Mouse (Mus musculus): ENCODE results near the gene Grap2.

The Grap2 gene

DNA sequence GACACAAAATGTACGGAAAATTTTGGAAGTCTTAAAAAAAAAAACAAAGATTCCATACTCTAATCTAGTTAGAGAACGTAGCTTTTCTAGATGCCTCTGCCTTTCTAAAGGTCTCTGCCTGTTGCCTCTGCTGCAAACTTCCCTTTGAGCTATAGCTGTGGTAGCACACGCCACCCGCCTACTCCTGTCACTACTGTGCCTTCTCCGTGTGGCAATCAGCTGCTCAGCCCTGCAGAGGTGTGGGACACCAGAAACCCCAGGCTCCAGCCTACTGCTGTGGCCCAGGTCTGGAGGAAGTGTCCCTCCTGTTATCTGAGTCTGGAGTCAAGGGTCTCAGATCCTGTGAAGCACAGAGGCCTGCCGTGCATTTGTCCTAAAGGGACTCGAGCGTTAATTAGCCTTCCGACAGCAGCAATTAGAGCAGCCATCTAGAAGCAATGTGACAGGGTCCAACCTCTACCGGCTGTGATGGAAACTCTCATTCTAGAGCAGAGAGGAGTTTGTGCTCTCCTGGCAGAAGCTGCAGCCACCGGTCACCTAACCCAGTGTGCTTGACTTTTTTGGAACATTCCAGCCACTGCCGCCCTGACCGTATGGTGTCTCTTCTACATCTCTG, 64.5 kb downstream of the Grap2 start:
- no peak for DNase-seq (ENCODE audit: low spot score in 2 of 2)

DNA sequence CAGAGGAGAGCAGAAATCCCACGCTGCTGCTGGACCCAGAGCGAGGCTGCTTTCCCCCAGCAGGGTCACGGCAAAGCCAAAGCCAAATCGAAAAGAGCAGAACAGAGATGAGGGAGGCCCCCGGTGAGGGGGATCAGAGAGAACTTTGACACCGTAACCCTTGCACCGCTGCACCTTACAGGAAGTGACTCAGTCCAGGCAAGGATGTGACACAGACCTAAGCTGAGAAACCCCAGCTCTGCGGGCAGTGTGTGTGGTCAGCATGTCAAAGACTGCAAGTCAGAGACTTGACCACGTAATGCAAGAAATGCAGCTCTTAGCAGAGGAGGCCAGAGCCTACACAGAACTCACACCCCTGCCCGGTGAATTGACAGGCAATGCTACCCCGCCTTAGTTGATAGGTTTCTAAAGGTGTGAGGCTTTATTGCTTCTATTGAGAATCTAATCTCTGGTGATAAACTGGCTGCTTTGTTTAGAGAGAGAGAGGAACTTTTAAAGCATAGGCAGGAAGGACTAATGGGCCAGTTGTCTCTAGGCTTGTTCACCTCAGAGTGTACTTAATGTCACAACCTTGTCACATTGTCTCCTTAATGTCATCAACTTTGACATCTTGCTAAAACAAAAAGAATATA, 66.8 kb downstream of the Grap2 start:
- no peak for DNase-seq (ENCODE audit: low spot score in 2 of 2)

DNA sequence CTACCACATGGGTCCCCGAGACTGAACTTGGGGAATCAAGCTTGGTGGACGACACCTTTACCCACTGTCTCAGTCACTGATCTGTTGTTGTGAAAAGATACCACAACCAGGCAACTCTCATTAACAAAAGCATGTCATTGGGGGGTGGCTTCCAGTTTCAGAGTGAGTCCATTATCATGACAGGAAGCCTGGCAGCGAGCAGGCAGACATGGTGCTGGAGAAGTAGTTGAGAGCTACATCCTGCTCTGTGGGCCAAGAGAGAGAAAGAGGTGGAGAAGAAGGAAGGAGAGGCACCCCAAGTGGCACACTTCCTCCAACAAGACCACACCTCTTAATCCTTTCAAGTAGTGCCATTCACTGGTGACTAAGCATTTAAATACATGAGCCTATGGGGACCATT, 67.5 kb downstream of the Grap2 start:
- DNase-seq (ENCODE audit: low spot score in 2 of 2): no peak

DNA sequence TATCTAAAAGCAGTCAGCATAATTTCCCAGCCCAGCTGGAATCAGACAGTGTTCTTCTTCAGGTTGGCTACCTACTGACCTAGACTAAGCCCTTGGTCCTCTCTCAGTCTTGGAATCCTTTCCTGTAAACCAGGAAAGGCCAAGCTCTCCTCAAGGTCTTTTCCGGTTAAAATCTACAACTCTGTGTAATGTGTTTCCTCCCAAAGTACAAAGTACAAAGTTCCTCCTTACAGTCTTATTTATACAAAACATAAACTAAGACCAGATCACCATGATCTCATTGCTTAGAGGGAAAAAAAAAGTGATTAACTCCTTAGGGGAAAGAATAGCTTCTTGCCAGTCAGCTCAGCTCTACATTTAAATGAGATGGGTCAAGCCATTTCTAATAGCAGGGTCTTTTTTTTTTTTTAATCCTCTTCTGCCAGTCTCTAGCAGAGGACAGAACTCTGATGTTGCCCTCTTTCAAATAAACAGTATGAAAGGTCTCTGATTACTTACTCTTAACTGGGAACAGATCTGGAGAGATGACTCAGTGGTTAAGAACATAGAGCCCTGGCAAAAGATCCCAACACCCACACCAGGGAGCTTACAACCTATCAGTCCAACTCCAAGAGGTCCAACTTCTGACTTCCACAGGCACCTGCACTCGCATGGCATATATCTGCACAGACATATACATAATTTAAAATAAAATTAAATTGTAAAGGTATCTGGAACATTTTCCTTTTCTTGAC, 69.5 kb downstream of the Grap2 start:
- no peak for DNase-seq (ENCODE audit: low spot score in 2 of 2)

DNA sequence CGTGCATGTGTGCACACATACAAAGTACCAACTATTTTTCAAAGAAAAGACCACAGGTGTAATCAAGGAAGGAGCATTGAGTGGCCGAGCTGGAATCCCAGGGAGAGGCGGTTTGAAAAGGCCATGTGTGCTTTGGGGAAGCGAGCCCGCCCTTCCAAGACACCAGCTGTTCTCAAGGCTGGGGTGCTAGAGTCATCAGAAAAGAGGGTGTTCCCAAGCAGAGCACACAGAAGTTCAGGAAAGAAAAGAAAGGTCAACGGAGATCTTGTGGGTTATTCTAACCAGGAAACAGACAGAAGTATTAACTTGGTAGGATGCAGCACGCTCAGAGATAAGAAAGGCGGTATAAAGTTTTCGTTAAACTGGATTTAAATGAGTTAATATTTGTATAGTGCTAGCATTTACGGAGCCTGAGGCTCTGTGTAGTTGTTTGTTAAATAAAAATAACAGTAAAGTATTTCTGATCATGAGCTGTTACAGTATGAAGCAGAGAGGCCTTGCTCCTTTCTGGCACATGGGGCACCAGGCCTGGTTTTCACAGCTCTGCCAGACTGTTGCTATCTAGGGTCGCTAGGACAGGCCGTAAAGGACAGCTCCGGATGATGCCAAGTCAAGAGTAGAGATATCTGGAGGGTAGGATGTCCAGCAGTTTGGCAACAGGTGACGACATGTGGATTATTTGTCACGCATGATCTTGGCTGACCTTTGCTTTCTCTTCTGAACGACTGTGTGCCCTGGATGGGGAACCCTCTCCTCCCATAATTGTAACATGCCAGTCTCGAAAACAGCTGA, 72.8 kb downstream of the Grap2 start:
- no peak for DNase-seq (ENCODE audit: low spot score in 2 of 2)

DNA sequence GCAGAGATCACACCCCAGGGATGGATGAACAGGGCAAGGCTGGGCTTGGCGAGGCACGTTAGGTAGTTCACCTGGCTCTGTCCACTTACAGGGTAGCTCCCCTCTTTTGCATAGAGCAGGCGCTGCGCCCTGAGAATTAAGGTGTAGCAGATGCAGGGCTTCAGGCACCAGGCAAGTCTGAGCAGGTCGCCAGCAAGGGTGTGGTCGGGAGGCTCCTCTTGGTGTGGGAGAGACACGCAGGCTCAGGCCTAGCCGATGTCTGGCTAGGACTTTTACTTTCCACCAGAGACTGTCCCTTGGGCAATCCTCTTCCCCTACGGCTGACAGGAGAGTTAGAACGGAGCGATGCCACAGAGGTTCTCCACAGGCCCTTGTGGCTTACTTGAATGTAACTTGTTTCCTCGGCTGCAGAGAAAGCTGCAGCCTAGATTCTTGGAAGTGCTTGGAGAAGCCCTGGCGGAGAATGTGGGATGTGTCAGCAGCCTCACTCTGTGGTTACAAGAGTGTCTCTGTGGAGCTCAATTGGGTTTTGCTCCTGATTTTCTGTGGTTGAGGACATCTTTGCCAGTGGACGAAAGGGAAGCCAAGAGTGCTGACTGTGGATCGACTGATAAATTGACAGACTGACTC, 76.7 kb downstream of the Grap2 start:
- peak; percentile 54 to 69 for DNase-seq (ENCODE audit: low spot score in 2 of 2)

DNA sequence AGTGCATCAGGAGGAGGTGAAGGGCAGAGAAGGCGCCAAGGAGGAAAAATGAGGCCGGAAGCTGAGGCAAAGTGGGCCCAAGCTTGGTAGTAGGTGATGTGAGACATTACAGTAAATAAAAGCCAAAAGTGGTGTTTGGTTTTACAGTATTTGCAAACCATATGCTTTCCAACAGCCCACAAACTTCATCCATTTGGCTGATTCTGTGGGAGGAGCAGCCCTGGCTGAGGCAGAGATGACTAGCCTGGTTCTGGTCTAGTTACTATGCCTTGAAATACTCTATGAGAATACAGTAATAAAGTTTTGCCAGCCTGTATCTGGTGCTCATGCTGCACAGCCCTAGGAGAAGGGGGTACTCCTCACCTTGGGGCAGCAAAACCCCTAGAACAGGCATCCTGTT, 78.0 kb downstream of the Grap2 start:
- DNase-seq (ENCODE audit: low spot score in 2 of 2): peak in 1 of 2 experiments; percentile 20

DNA sequence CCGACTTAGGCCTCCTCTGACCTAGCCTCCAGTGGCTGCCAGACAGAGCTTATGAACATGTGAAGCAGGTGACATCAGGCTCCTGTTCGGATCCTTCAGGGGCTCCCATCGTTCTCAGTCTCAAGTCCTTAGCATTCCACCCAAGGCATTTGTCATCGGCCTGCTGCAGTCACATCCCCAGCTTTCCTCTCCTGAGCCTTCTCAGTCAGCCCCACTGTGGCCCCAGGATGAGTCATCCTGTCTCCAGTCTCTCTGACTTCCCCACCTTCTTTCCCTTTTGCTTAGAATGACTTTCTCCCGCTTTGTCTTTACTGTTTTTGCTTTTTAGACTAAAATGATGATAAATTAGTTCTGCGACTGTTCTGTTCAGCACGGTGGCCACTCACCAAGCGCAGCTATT, 81.5 kb downstream of the Grap2 start:
- no peak for DNase-seq (ENCODE audit: low spot score in 2 of 2)

DNA sequence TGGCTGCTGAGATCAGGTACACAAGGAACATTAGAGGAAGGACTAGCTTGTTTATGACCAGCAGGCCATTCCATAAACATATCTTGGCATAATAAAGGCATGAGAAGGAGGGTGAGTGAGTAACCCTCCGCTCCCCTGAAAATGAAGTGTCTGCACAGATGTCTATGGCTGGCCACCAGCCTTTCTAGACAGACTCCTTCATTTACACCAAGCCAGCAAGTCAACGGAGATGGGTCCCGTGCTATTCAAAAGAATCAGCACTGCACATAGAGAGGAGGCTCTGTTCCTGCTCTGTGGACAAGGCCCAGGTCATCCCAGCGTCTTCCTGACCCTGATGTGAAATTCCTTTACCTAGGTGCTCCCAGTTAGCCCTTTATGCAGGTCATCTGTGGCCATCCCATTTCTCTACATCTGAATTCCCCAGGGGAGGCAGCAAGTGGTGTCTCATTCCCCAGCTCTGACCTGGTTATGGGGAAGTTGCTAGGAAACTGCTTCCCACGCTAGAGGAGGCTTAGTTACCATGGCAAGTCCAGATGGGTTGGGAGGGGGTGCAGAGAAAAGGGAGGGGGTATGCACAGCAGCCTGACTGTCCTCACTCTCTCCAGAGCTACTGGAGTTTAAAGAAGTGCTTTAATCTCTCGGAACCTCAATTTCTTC, 86.5 kb downstream of the Grap2 start:
- DNase-seq (ENCODE audit: low spot score in 2 of 2): peak; percentile 79 to 86

DNA sequence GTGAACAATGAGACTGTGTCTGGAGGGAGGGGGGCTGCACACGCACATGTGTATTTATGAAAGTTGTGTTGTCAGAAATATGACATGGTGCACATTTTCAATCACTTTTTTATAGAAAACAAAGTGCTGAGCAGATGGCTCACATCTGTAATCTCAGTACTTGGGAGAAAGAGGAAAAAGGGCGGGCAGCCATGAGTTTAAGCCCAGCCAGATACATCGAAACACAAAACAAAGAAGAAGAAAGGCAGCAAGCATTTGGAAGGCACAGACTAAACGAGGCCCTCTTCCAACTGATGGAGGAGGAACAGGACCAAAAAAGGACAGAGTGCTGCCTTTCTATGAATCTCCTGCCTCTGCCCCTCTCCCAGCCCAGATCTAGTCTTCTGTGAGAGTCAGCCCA, 88.6 kb downstream of the Grap2 start:
- no peak for DNase-seq (ENCODE audit: low spot score in 2 of 2)

DNA sequence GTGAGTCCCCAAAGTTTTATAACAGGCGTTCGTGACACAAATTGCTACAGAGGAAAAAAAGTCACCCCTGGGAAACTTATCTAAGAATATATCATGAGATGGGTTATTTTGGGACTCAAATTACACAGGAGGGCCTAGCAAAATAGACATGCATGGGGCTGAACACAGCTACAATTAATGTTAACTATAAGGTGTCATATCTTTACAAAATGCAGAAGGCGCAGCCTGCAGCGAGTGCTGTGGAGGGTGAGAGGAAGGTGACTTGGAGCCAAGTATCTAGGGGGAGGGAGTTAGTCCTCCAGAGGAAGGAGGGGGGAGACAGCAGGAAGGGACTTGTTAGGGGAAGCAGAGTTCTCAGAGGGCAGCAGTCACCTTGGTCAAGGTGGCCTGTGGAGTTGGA, 92.0 kb downstream of the Grap2 start:
- no peak for DNase-seq (ENCODE audit: low spot score in 2 of 2)

DNA sequence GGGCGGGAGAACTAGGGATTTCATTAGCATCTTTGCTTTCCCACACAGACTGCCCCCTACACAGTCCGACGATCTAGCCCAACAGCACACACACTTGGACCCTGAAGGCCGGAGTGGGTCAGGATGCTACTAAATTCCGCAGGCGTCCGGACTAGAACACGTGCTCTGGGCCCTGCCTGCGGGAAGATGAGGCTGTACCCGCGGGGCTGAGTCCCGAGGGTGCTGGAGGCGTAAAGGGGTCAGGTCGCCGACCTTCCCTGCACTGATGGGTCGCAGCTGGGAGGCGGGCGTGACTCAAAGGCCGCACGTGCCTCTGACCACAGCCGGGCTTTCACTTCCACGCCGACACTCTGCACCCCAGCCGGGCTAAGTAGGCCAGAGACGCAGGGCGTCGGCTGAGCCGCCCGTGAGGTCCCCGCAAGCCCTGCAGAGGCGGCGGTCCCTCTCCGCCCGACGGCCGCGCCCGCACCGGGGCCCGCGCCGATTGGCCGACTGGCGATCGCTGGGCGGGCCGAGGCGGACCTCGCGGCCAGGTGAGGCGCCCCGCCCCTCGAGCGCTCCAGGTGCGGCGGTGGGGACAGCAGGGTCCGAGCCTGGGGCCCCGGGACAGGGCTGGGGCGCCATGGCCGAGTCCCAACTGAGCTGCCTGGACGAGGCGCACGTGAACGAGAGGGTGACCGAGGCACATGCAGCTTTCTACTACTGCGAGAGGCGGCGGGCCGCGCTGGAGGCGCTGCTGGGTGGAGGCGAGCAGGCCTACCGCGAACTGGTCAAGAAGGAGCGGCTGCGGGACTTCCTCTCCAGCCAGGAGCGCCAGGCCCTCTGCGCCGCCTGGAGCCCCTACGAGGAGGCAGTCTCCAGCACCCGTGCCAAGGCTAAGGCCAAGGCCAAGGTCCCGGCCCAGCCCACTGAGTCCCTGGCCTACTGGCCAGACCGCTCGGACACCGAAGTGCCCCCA, 99.2 kb downstream of the Grap2 start, which contains the start of gene Fam83f:
Gene Fam83f (plus strand): TSS at position 553 of the 958 bp plus-strand sequence.
- DNase-seq (ENCODE audit: low spot score in 2 of 2): no peak

DNA sequence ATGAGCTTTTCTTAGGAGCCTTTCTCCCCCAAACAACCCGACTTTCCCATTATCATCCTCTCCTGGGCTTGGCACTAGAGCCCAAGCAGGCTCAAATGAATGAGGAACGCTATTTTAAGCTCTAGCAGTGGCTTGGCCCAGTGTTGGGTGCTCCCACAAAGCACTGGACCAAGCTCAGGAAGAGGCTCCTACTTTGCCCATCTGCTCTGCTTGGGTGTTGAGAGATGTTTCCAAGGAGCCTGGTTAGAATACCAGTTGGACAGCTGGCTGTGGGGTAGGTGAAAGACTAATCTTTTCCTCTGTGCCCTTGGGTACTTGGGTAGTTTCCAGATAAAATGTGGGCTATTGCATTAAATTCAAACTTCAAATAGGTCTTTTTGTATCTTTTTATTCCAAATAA, 100.4 kb downstream of the Grap2 start:
- no peak for DNase-seq (ENCODE audit: low spot score in 2 of 2)

DNA sequence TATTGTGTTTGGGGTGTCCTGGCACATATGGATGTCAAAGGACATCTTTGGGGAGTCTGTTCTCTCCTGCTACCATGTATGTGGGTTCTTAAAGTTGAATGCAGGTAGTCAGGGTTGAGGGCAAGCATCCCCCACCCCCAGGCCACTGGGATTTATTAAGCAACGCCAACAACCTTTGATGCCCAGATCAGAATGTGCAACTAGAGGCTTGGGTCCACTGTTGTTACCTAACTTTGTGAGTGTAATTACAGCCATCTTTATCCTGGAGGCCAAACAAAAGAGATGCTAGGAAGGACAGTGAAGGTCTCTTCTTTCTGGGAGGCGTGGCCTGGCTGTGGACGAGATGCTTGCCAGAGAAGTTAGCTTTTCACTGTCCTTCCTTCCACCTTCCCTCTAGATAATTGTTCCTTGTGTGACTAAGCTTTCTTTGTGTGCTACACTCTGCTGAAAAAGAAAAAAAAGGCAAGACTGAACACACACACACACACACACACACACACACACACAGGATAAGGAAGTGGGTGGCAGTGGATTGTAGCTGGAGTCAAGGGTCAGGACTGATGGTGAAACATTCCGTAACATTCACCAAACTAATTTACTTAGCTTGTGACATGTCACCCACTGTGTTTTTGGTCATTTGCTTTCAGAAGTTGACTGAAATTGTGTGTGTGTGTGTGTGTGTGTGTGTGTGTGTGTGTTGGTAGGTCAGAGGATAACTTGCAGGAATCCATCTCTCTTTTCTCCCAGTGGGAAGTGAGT, 101.1 kb downstream of the Grap2 start:
- DNase-seq (ENCODE audit: low spot score in 2 of 2): no peak

DNA sequence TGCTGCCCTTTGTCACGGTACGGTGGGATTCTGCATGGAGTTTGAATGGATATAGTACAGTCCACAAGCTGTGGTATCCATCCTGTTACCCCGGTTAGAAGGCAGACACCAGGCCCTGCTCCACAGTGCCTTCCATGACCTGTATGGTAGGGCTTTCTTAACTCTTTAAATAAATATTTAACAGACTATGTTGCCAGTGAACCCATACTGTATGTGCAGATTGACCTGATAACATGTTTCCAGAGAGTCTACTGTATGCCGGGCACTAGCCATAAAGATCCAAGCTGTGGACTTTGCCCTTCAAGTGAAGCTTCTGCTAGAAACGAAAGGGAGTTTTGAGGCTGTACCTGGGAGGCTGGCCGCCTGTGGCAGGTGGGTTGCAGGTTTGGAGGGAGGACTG, 102.3 kb downstream of the Grap2 start:
- DNase-seq (ENCODE audit: low spot score in 2 of 2): no peak

DNA sequence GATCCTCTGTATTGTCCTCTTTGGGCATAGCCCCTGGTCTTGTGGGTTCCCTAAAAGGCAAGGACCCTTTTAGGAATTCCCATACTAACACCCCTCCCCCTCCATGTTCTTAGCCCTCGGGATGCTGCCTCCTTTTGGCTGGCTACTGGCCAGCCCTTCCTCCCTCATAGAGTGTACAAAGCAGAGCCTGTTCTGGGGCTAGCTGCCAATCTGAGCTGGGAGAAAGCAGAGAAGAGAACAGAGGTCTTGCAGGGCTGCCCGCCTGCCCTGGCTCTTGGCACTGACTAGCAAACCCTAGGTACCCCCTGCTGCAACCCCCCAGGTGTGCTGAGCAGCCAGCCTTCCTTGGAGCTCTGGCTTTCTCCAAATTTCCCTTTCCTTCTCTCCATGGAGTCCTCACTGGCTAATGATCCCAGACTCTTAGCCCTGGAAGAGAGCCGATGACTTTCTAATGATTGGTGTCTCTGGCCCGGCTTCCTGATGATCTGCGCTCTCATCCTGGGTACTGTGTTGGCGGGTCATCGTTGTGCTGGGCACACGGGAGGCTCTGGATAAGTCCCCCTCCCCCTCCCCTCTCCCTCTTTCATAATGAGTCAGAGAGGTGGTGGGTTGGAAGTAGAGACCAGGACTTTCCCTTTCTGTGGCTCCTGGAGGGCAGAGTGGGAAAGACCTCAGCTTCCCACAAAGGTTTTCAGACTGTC, 107.3 kb downstream of the Grap2 start:
- peak; percentile 87 for DNase-seq (ENCODE audit: low spot score in 2 of 2)

DNA sequence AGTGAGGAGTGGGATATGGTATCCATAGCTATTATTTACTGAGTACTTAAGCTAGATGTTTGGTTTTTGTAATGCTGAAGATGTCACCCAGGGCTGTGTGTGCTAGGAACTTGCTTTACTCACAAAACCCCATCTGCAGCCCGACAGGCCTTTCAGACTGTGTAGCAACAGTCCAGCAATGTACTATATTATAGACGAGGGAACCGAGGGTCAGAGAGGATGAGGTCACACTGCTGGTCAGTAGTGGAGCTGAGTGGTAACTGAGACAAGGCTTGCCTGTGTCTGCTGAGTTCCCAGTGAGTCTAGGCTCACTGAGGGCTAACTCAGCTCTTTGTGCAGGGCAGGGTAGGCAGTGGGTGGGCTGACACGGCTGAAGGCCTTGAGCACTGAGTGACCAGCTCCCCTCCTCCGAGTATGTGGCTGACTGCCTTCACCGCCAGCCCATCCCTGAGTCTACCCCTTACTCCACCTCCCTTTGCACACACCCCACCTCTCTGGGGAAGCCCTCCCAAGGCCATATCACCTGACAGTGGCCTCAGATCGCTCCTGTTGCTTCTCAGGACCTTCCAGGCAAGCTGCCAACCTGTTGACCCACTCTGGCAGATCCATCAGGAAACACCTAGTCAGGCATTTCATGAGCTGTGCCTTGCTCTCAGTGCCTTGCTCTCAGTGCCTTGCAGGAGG, 108.1 kb downstream of the Grap2 start:
- DNase-seq (ENCODE audit: low spot score in 2 of 2): no peak

DNA sequence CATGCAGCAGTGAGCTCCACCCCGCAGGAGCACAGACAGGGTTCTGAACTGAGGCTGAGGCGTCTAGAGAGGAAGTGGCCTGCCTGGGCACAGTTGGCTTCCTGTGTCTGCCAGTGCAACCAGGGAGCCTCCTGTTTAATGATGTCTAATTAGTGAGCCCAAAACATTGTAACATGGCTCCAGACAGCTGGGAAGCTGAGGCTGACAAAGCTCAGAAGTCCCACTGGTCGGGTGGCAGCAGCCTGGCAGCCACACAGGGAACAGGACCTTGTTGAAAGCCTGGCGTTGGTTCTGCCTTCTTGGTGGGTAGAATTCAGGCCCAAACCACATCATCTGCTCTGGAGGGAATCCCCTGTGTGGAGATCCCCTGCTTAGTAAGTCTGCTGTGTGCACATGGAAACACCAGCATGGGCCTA, 109.1 kb downstream of the Grap2 start:
- DNase-seq (ENCODE audit: low spot score in 2 of 2): no peak

All from right cerebral cortex, postnatal 10 days (tissue).